Mouse (Mus musculus) lung, postnatal 0 days (tissue): Measurements from ENCODE around the gene 1700011M02Rik. TPM values are rescaled to one million over a fixed set of nuclear protein-coding genes. Genes with fewer than 3 reads are reported as not detected.
"Not testable (repeated sequence)": the region's sequence is repeated elsewhere in the genome, so short reads cannot be mapped to it uniquely, and the experiment has no call there.

Experiments
- ATAC-seq: fragments of 200-750 bp; cut with Nextera tagmentation; 2 replicates; pipeline ENCODE4 v1.8.0; 2017; ENCODE audit warnings: moderate library complexity
- DNase-seq: peaks from one replicate; pipeline ENCODE4 v3.0.0-alpha.2; 2016; ENCODE audit warnings: low spot score
- H3K27ac ChIP-seq: fragments of 300-500 bp; sonication (generic); 2 replicates; pipeline ENCODE4 v1.5.1; 2014; ENCODE audit warnings: antibody characterized with exemption, mild to moderate bottlenecking, low read length, mixed read lengths
- H3K27me3 ChIP-seq: fragments of 300-500 bp; sonication (generic); replicated peaks from 2 replicates; pipeline ENCODE4 v1.6.1; 2014; ENCODE audit warnings: low read length, mixed read lengths; ENCODE audit not compliant: insufficient read depth
- H3K36me3 ChIP-seq: fragments of 300-500 bp; sonication (generic); 2 replicates; pipeline ENCODE4 v1.6.1; 2014; ENCODE audit warnings: low read length, mixed read lengths; ENCODE audit not compliant: insufficient read depth
- H3K4me1 ChIP-seq: fragments of 300-500 bp; sonication (generic); 2 replicates; pipeline ENCODE4 v1.6.1; 2014; ENCODE audit warnings: antibody characterized with exemption, low read depth, low read length, mixed read lengths; ENCODE audit not compliant: insufficient read depth
- H3K4me2 ChIP-seq: fragments of 300-500 bp; sonication (generic); replicated peaks from 2 replicates; pipeline ENCODE4 v1.6.1; 2014; ENCODE audit warnings: low read depth, mild to moderate bottlenecking, low read length, moderate library complexity, mixed read lengths
- H3K4me3 ChIP-seq: fragments of 300-500 bp; sonication (generic); 2 replicates; pipeline ENCODE4 v1.5.1; 2014; ENCODE audit warnings: low read depth, low read length
- H3K9ac ChIP-seq: fragments of 300-500 bp; sonication (generic); replicated peaks from 2 replicates; pipeline ENCODE4 v1.6.1; 2014; ENCODE audit warnings: low read depth, mild to moderate bottlenecking
- H3K9me3 ChIP-seq: fragments of 300-500 bp; sonication (generic); 2 replicates; pipeline ENCODE4 v1.6.1; 2016; ENCODE audit warnings: low read length, mixed read lengths
- CTCF ChIP-seq: IDR thresholded peaks from 2 replicates; pipeline ENCODE4 v1.5.1; 2016; ENCODE audit warnings: antibody characterized with exemption, mild to moderate bottlenecking
- EP300 ChIP-seq: IDR thresholded peaks from 2 replicates; pipeline ENCODE4 v1.6.1; 2016; ENCODE audit warnings: antibody characterized with exemption, mild to moderate bottlenecking, control low read depth
- WGBS: fragments of 180-500 bp; shearing (Covaris S2); extraction: QIAGEN DNeasy Blood & Tissue Kit; methylation state at CpG from one replicate; pipeline ENCODE4 v1.1.7; 2014; 5-methylcytosine and 5-hydroxymethylcytosine counted together
- polyA plus RNA-seq: library from polyadenylated mRNA; unstranded; fragments of >200 nt; fragmentation: Nextera tagmentation; extraction: Ambion mirVana; gene quantifications from 2 replicates; pipeline ENCODE4 v1.2.1, GENCODE M21; 2015

Gene 1700011M02Rik
- not detected in 2 replicates for polyA plus RNA-seq

- not testable (repeated sequence) for H3K4me1 ChIP-seq, H3K4me2 ChIP-seq, H3K27me3 ChIP-seq, H3K9me3 ChIP-seq, H3K9ac ChIP-seq, H3K4me3 ChIP-seq, H3K27ac ChIP-seq, DNase-seq, ATAC-seq, H3K36me3 ChIP-seq
- 83% methylated on average over 5 of the region's 9 CpGs for WGBS
Measured at GRCm38 (mm10) chrX:102908587-102908986, at the start of gene 1700011M02Rik, which contains the start of gene Dmrtc1a. 1700011M02Rik (plus strand) TSS chrX:102908905. Dmrtc1a (minus strand) TSS chrX:102908687.

- no peak for TF ChIP-seq CTCF
- no peak for TF ChIP-seq EP300
- WGBS, result 93% methylated on average over 6 of the region's 6 CpGs
- no peaks in the 10 kb centered on the region for H3K36me3 ChIP-seq
- H3K4me2 ChIP-seq, result no peak within 1 kb of the TSS
- no peak within 1 kb of the TSS for H3K27ac ChIP-seq
- DNase-seq (no peak), ATAC-seq (no peak)
- no peaks in the 10 kb centered on the region for H3K4me1 ChIP-seq
- no peak within 1 kb of the TSS for H3K9ac ChIP-seq
- no peaks in the 10 kb centered on the region for H3K27me3 ChIP-seq
- H3K9me3 ChIP-seq, result no peaks in the 10 kb centered on the region
- H3K4me3 ChIP-seq, result no peak within 1 kb of the TSS
Measured at GRCm38 (mm10) chrX:102867871-102868270, 40.8 kb upstream of the 1700011M02Rik start, which contains the start of gene 1700031F05Rik. 1700031F05Rik (minus strand) TSS chrX:102867971.

GRCm38 (mm10) chrX:102914823-102915222, 6.1 kb downstream of the 1700011M02Rik start:
- H3K27ac ChIP-seq, H3K4me2 ChIP-seq, DNase-seq, H3K4me3 ChIP-seq, H3K9me3 ChIP-seq, H3K4me1 ChIP-seq, H3K27me3 ChIP-seq, H3K9ac ChIP-seq, H3K36me3 ChIP-seq, ATAC-seq: not testable (repeated sequence)
- 55% methylated on average over 1 of the region's 1 CpGs for WGBS

GRCm38 (mm10) chrX:102926707-102927106, 18.0 kb downstream of the 1700011M02Rik start:
- WGBS, result 13% methylated on average over 4 of the region's 4 CpGs
- not testable (repeated sequence) for H3K4me1 ChIP-seq, DNase-seq, H3K9me3 ChIP-seq, H3K4me3 ChIP-seq, H3K27ac ChIP-seq, H3K27me3 ChIP-seq, ATAC-seq, H3K9ac ChIP-seq, H3K36me3 ChIP-seq, H3K4me2 ChIP-seq
- peak; percentile 59 for TF ChIP-seq CTCF

- not testable (repeated sequence) for H3K4me3 ChIP-seq, H3K27me3 ChIP-seq, H3K27ac ChIP-seq, H3K9me3 ChIP-seq, H3K4me2 ChIP-seq, H3K36me3 ChIP-seq, DNase-seq, H3K9ac ChIP-seq, ATAC-seq, H3K4me1 ChIP-seq
- 80% methylated on average over 5 of the region's 6 CpGs for WGBS
Measured at GRCm38 (mm10) chrX:102928072-102928471, 19.4 kb downstream of the 1700011M02Rik start, which contains the start of gene 1700018G05Rik. 1700018G05Rik (plus strand) TSS chrX:102928372.

GRCm38 (mm10) chrX:102932992-102933570, 24.4 kb downstream of the 1700011M02Rik start:
- Histone ChIP-seq H3K4me1 (no peaks in the 10 kb centered on the region), H3K27me3 (no peaks in the 10 kb centered on the region), H3K27ac (no peak overlapping the region), H3K9me3 (no peaks in the 10 kb centered on the region), H3K4me2 (peak overlapping the region; percentile 68; the same call in 1 of the 2 replicates), H3K9ac (no peak overlapping the region), H3K36me3 (no peaks in the 10 kb centered on the region), H3K4me3 (peak overlapping the region; percentile 43)
- TF ChIP-seq CTCF (no peak), EP300 (no peak)
- ATAC-seq (no peak), DNase-seq (no peak)
- WGBS, result 46% methylated on average over 12 of the region's 12 CpGs
